Mouse (Mus musculus) gastrocnemius, adult 18-20 months (tissue): ENCODE results near the gene A630076J17Rik. TPM values are rescaled to one million over a fixed set of nuclear protein-coding genes. Genes with fewer than 3 reads are reported as not detected.

ENCODE experiments used
- DNase-seq: peaks from one replicate; pipeline ENCODE4 v3.0.0; 2021; ENCODE audit warnings: low spot score
- long read RNA-seq, 2 experiments: library from polyadenylated mRNA; stranded (forward); transcript quantifications; one replicate each; pipeline ENCODE4 v2.0.0; 2021
- total RNA-seq, 2 experiments: library from RNA; stranded (reverse); gene quantifications; 2 replicates each; pipeline ENCODE4 v1.2.3; 2021

The A630076J17Rik gene
- not detected for total RNA-seq
- long read RNA-seq, experiment 1, result 0 reads
- long read RNA-seq, experiment 2, result 0 reads

GRCm38 (mm10) chr3:107230527-107230926 is at the start of gene A630076J17Rik:
Gene A630076J17Rik, plus strand, starts transcription at chr3:107230614.
- no peak for DNase-seq

GRCm38 (mm10) chr3:107180860-107181259 is 49.6 kb upstream of the A630076J17Rik start:
- DNase-seq, result no peak

GRCm38 (mm10) chr3:107182756-107183155 is 47.7 kb upstream of the A630076J17Rik start, which contains the start of gene Kcna10:
Gene Kcna10, plus strand, starts transcription at chr3:107183056.
- DNase-seq, result peak; percentile 20

- DNase-seq, result no peak
These were observed 47.2 kb upstream of the A630076J17Rik start for GRCm38 (mm10) chr3:107183178-107183577.

- DNase-seq, result no peak
These were observed 44.8 kb upstream of the A630076J17Rik start for GRCm38 (mm10) chr3:107185597-107185996.

GRCm38 (mm10) chr3:107187022-107187421 is 43.4 kb upstream of the A630076J17Rik start:
- DNase-seq, result no peak

DNA sequence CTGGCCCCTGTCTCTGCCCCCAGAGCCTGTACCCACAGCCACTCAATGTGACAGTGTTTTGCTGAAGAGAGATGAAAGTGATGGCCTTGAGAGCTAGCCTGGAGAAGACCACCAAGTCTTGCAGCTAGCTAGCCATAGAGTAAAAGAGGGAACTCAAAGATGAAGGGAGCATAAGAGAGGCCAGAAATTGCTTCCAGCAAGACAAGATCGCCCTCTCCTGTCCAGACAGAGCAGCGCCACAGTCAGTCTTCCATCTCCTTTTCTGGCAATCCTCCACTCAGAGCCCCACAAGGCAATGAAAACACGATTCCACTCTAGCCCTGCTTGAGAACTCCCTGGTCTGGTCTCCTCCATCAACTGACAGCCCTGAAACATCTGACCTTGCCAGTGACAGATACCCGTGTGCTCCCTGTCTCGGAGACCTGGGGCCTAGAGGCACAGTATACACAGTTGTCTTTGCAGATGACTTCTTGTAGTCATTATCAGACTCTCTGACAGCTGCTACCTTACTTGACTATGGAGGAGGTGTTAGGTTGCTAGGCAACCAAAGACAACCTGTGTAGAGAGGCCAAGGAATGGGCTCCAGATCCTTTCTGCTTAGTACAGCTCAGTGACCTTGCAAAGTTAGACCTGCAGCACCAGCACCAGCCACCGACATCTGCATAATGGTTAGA is 42.1 kb upstream of the A630076J17Rik start:
- peak; percentile 55 for DNase-seq

- DNase-seq, result no peak
These were observed 28.9 kb upstream of the A630076J17Rik start for GRCm38 (mm10) chr3:107201310-107202180.

DNA sequence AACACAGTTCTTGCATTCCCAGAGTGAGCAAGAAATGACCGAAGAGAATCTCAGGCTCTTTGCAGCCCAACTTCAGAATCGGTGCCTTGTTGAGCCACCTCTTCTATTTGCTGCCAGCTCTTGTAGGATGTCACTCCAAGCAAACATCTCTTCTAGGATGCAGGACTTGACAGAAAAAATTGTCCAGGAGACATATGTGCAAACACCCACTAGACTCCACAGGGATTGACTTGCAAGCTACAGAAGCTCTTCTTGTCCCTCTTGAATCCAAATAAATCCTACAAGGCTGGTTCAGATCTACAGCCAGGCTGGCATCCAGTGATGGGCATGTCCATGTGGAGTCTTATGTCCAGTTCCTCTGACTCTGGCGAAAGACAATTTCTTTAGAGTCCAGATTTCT is 26.0 kb upstream of the A630076J17Rik start:
- no peak for DNase-seq

DNA sequence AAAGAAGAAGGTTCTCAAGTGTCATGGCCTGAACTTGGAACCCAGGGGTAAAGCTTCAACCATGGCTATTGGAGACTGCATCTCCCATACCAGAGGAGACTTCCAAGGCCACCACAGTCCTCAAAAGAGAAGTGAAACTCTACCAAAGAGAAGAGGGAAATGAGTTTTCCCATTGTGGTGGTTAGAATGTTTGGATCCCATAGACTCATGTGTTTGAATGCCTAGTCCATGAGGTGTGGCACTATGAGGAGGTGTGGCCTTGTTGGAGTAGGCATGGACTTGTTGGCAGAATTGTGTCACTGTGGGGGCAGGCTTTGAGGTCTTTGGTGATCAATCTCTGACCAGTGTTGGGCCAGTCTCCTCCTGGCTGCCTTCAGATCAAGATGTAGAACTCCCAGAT is 25.2 kb upstream of the A630076J17Rik start:
- no peak for DNase-seq

DNA sequence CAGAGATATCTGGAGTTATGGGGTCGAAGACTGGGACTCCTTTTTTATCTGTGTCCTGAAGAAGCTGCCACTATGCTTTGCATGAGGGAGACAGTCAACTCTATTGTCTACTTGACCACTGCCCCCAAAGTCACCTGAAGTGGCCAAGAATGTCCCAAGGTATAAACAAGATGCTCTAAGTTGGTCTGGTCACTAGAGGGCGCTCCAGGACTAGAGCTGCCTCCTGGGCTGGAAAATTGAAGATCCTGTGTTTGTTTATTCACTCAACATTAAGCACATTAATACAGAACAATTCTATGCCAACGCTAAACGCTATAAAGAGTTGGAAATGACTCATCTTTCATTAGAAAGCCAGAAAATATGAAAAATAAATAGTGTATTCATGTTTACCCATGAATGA is 24.4 kb upstream of the A630076J17Rik start:
- DNase-seq, result peak; percentile 78

GRCm38 (mm10) chr3:107206490-107207150 is 23.8 kb upstream of the A630076J17Rik start:
- no peak for DNase-seq

DNA sequence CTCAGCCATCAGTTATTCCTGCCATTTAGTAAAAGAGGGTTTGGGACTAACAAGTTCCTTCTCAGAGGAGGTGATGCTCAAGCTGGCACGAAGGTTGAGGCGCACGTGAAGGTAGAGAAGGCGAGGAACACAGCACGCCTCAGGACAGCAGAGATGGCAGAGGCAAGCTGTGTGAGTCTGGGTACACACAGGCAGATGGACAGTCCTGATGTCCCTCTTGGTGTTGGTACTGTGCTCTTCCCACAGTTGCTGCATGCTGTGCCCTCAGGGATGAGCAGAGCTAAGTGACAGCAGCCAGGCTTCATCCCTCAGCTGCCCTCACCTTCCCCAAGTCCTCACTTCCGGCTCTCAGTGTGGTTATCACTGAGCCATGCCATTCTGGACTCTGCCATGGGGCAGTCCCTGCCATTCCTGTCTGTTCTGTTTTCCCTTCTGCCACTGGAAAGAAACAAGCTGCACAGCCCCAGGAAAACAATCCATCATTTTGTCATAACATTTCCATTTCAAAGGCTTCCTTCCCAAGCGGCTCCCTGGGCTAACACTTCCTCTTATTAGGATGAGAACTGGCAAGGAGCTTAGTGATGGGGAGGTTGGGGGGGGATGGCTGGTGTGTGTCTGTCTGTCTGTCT is 22.7 kb upstream of the A630076J17Rik start:
- DNase-seq, result no peak

GRCm38 (mm10) chr3:107214606-107215005 is 15.8 kb upstream of the A630076J17Rik start:
- DNase-seq, result no peak

- no peak for DNase-seq
These were observed 13.9 kb upstream of the A630076J17Rik start for GRCm38 (mm10) chr3:107216400-107217100.

DNA sequence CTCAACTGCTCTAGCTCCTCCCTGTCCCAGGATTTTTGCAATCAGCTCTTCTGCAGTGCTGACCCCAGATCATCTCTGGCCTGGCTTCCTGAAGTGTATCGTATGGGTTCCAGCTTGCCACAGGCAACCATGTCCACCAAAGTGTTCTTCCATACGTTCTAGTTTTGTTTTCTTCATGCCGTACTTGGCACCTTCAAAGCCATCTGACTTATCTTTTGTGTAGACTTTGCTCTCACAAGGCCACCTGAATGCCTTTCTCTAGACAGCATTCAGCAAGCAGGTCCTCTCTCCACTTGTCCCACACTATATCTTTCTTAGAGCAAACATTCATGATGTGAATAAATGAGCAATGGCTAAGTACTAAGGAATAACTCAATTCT is 13.3 kb upstream of the A630076J17Rik start:
- no peak for DNase-seq

DNA sequence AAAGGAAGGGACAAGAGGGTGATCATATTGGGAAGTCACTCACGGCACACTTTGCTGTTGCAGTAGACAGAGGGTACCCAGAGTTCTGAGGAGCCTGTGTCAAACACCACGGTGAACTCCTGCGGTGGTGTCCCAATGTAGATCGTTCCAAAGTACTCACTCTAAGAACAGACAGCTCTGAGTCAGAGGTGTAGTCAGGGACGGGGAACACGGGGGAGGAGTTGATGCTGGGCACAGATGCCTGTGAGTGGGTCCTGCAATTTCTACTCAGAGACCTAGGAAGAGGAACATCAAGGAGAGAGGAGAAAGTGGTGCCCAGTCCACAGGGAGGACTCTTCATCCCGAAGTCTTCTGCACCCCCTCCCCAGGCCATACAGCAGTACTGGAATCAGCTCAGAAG is 11.8 kb upstream of the A630076J17Rik start:
- DNase-seq, result no peak

DNA sequence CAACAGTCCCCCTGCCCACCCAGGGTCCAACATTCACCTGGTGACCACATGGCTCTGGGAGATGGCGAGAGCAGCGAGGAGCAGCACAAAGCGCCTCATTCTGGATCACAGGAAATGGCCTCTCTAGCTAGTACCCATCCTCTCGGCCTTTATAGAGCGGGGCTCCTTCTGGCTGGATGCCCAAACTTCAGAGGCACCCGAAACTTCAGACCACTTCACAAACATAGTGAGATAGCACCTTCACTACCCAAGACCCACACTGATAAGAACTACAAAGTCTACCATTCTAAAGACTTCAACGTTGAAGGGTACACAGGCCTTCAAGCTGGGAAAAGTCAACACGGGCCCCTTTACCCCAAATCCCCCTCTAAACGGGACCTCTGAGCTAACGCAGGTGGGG is 8.8 kb upstream of the A630076J17Rik start, which contains the start of gene Cym:
Cym (minus strand) TSS at position 125 of the 400 bp plus-strand sequence.
- no peak for DNase-seq

DNA sequence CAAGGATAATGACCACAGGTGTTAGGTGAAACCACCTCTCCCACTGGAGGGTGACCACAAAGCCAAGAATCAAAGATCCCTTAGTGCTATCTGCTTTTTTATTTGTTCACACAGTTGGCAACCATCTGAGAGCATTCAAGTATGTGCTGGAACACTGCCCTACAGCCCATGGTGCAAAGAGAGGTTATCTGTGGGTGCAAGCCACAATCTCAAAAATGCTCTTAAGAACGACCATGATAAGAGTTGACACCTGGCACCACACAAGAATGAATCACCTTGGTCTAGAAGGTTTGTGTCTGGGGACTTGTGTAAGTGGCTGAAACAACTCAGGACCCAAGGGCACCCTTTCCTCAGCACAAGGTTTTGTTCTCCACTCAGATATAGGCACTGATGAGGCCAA is 7.2 kb upstream of the A630076J17Rik start:
- no peak for DNase-seq

- DNase-seq, result no peak
These were observed 4.6 kb upstream of the A630076J17Rik start for GRCm38 (mm10) chr3:107225820-107226219.

DNA sequence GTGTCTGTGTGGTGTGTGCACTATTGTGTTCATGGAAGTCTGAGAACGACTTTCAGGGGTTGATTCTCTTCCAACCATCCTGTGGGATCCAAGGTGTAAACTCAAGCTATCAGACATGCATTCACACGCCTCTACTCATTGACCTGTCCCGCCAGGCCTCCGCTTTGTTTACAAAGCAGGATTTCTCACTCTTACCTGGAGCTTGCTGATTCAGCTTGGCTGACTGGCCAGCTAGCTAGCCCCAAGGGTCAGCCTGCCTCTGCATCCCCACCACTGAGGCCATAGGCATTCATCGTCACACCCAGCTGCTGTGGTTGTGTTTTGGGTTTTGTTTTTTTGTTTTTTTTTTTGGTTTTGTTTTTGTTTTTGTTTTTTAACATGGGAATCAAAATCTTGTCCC is 1.2 kb upstream of the A630076J17Rik start:
- DNase-seq, result no peak
